Mouse (Mus musculus) olfactory bulb, adult 2 months (tissue): ENCODE results near the gene Ppm1n. TPM values are rescaled to one million over a fixed set of nuclear protein-coding genes. Genes with fewer than 3 reads are reported as not detected.

Experiments used
- H3K27ac ChIP-seq: fragments of 200-500 bp; 2 replicates; pipeline ENCODE4 v1.5.1; 2012; ENCODE audit warnings: low read depth, low read length; ENCODE audit not compliant: insufficient read depth
- H3K4me1 ChIP-seq: fragments of 200-500 bp; 2 replicates; pipeline ENCODE4 v1.6.1; 2012; ENCODE audit warnings: low read length; ENCODE audit not compliant: control insufficient read depth, insufficient read depth
- H3K4me3 ChIP-seq: fragments of 200-500 bp; 2 replicates; pipeline ENCODE4 v1.5.1; 2012; ENCODE audit warnings: mild to moderate bottlenecking, low read depth, low read length, moderate library complexity; ENCODE audit not compliant: insufficient read depth
- CTCF ChIP-seq: fragments of 200-500 bp; IDR thresholded peaks from 2 replicates; pipeline ENCODE4 v1.5.1; 2012; ENCODE audit warnings: low read depth, mild to moderate bottlenecking, low read length, moderate library complexity; ENCODE audit not compliant: insufficient read depth
- POLR2A ChIP-seq: fragments of 200-500 bp; IDR thresholded peaks from 2 replicates; pipeline ENCODE4 v1.6.1; 2012; ENCODE audit warnings: mild to moderate bottlenecking, low read depth, low read length, moderate library complexity; ENCODE audit not compliant: insufficient read depth
- WGBS: fragments of 180-500 bp; shearing (Covaris S2); methylation state at CpG from one replicate; pipeline ENCODE4 v1.1.7; 2018; 5-methylcytosine and 5-hydroxymethylcytosine counted together
- polyA plus RNA-seq: library from polyadenylated mRNA; stranded (reverse); fragments of >200 nt; gene quantifications from 2 replicates; pipeline ENCODE4 v1.2.4, GENCODE M21; 2012; ENCODE audit warnings: low replicate concordance; ENCODE audit not compliant: missing spikeins, insufficient read depth, insufficient read length

Ppm1n gene
- polyA plus RNA-seq, 1 experiment: not detected

DNA sequence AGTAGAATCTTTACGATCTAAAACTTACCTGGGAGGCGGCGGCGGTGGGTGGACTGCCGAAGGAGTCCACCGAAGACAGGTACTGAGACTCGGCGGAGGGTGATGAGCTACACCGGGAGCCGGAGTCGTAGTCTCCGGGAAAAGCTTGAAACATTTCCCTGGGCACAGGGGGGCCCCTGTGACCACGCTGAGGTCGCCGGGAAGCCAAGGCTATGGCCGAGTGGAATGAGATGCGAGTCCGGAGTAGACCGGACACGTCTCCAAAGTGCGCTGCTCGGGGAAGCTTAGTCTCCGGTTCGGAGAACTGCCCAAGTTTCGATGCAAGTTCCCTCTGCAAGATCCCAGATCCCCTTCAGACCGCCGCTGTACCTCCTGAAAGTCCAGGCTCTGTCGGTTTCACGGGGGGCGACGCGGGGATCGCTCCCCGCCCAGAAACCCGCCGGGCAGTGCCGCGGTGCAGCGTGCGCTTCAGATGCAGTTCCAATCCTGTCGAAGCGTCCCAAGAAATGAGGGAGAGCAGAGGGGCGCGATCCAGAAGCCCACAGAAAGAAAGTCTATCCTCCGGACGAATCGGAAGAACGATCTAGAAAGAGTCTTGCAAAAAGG is 29.5 kb upstream of the Ppm1n start:
- peaks cover 28% of the 10 kb centered on the region for H3K4me1 ChIP-seq
- WGBS: under 1% methylated on average over 48 of the region's 48 CpGs
- H3K27ac ChIP-seq: peak overlapping the region; percentile 56
- no peak for TF ChIP-seq CTCF
- no peak for TF ChIP-seq POLR2A
- H3K4me3 ChIP-seq: peak overlapping the region; percentile 53

DNA sequence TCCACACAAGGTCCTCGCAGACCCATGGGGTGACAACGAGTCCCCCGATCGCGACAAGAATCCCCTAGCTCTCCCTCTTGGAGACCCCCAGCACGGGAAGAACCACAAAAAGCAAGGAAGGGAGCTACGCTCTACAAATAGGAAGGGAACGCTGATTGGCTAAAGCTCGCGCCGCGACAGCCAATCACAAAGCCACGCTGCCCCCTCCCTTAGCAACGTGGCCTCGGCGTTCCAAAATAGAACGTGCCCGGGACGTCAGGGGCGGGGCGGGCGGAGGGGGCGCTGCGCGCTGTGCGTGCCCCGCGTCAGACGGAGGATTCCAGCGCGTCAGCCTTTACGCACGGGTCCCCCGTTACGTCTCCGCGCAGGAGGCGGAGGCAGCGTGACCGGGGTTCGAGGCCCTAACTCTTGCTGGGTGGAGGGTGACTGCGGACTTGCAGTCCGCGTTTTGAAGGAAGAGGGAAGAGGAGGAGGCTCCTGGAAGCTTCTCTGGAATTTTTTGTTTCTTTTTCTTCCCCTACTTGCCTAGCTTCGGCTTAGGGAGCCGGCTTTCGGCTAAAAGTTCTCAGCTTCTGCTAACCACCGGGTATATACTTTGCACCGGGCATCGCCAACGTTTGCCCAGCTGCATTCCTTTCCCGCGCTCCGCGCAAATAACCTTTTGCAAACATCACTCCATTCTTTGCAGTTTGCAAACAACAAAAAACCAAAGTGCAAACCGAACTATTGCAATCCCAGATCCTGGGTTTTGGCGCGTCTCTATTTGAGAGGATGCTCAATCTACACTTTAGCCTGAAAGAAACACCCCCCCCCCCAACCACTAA is 28.8 kb upstream of the Ppm1n start:
- Histone ChIP-seq H3K4me3 (peak overlapping the region; percentile 53), H3K4me1 (peaks cover 34% of the 10 kb centered on the region), H3K27ac (peak overlapping the region; percentile 92)
- no peak for TF ChIP-seq CTCF
- TF ChIP-seq POLR2A: peak; percentile 42; the same call in 1 of the 2 replicates
- WGBS: under 1% methylated on average over 58 of the region's 58 CpGs

- H3K27ac ChIP-seq: peak overlapping the region; percentile 92
- WGBS: 2% methylated on average over 18 of the region's 18 CpGs
Measured at GRCm38 (mm10) chr7:19307739-19308453, 28.0 kb upstream of the Ppm1n start.

DNA sequence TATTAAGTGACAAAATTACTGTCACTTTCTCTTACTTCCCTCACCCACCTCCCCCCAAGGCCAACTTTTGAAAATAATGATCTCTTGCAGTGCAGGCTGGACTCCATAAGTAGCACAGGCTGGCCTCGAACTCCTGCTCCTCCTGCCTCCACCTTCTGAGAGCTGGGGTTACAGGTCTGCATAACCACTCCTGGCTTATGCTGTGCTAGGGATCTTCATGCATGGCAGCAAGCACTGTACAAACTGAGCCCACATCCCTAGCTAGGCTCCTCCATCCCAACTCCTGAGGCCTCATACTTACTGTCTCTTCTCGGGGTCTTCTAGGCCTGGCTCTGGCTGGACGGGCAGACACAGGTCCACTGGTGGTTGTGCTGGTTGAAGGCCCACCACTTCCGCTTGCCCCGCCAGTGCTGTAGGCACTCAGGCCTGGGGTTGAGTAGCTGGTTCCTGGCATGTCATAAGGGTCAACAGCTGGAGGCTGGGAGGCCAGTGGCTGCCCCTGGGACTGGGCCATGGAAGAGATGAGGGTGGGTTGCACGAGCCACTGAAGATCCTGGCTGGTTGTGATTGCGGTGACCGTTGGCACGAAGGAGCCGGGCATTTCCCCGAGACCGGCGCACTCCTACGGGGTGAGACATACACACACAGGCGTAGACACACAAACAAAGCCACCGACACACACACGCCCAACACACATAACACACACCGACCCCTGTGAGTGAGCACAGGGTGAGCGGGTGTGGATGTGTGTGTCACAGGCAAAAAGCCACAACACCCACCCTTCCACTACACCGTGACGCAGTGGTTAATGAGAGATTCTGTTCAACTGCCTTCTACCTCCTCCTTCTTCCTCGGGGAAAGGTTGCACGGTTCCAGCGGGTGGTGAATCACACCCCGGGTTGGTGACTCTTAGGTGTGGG is 27.2 kb upstream of the Ppm1n start:
- TF ChIP-seq POLR2A (no peak), CTCF (no peak)
- peak overlapping the region; percentile 53 for H3K4me3 ChIP-seq
- peaks cover 37% of the 10 kb centered on the region for H3K4me1 ChIP-seq
- 54% methylated on average over 25 of the region's 25 CpGs for WGBS
- H3K27ac ChIP-seq: peak overlapping the region; percentile 76

More at GRCm38 (mm10) chr7:19307739-19308453, 28.0 kb upstream of the Ppm1n start:
- H3K4me1 ChIP-seq: peaks cover 37% of the 10 kb centered on the region
- TF ChIP-seq CTCF (no peak), POLR2A (no peak)
- H3K4me3 ChIP-seq: peak overlapping the region; percentile 53

GRCm38 (mm10) chr7:19305796-19306765 is 26.2 kb upstream of the Ppm1n start:
- 58% methylated on average over 16 of the region's 16 CpGs for WGBS
- Histone ChIP-seq H3K4me1 (peaks cover 42% of the 10 kb centered on the region), H3K4me3 (no peak overlapping the region), H3K27ac (no peak overlapping the region)
- TF ChIP-seq CTCF (no peak), POLR2A (no peak)

GRCm38 (mm10) chr7:19305413-19305735 is 25.5 kb upstream of the Ppm1n start:
- H3K4me3 ChIP-seq: no peak overlapping the region
- WGBS: 26% methylated on average over 6 of the region's 6 CpGs
- peaks cover 42% of the 10 kb centered on the region for H3K4me1 ChIP-seq
- no peak overlapping the region for H3K27ac ChIP-seq
- TF ChIP-seq CTCF (no peak), POLR2A (no peak)

- peaks cover 42% of the 10 kb centered on the region for H3K4me1 ChIP-seq
- TF ChIP-seq POLR2A (no peak), CTCF (no peak)
- peak overlapping the region; percentile 28 for H3K4me3 ChIP-seq
- WGBS: 13% methylated on average over 48 of the region's 48 CpGs
- no peak overlapping the region for H3K27ac ChIP-seq
Measured at GRCm38 (mm10) chr7:19304501-19305412, 24.9 kb upstream of the Ppm1n start.
